Mouse (Mus musculus) neural tube, embryonic 13.5 days (tissue): ENCODE results near the gene Ppp1r37. TPM values are rescaled to one million over a fixed set of nuclear protein-coding genes. Genes with fewer than 3 reads are reported as not detected.
A peak's percentile ranks its signal among the peaks of the same experiment; 100 is the strongest.
"Not testable (repeated sequence)": the region's sequence is repeated elsewhere in the genome, so short reads cannot be mapped to it uniquely, and the experiment has no call there.

Source experiments
- ATAC-seq: fragments of 200-750 bp; cut with Nextera tagmentation; 2 replicates; pipeline ENCODE4 v1.8.0; 2017; ENCODE audit warnings: low read depth, mild to moderate bottlenecking, moderate TSS enrichment, moderate library complexity
- H3K27ac ChIP-seq: fragments of 300-500 bp; sonication (generic); replicated peaks from 2 replicates; pipeline ENCODE4 v1.5.1; 2015; ENCODE audit warnings: moderate library complexity, mild to moderate bottlenecking, inconsistent platforms
- H3K27me3 ChIP-seq: fragments of 300-500 bp; sonication (generic); 2 replicates; pipeline ENCODE4 v1.6.1; 2015; ENCODE audit warnings: mild to moderate bottlenecking, inconsistent platforms
- H3K36me3 ChIP-seq: fragments of 300-500 bp; sonication (generic); 2 replicates; pipeline ENCODE4 v1.6.1; 2015; ENCODE audit warnings: mild to moderate bottlenecking, inconsistent platforms
- H3K4me1 ChIP-seq: fragments of 300-500 bp; sonication (generic); replicated peaks from 2 replicates; pipeline ENCODE4 v1.6.1; 2015; ENCODE audit warnings: inconsistent platforms
- H3K4me2 ChIP-seq: fragments of 300-500 bp; sonication (generic); 2 replicates; pipeline ENCODE4 v1.6.1; 2015; ENCODE audit warnings: inconsistent platforms, mild to moderate bottlenecking, moderate library complexity
- H3K4me3 ChIP-seq: fragments of 300-500 bp; sonication (generic); 2 replicates; pipeline ENCODE4 v1.5.1; 2015; ENCODE audit warnings: mild to moderate bottlenecking, inconsistent platforms
- H3K9ac ChIP-seq: fragments of 300-500 bp; sonication (generic); 2 replicates; pipeline ENCODE4 v1.6.1; 2015; ENCODE audit warnings: moderate library complexity, mild to moderate bottlenecking, inconsistent platforms
- H3K9me3 ChIP-seq: fragments of 300-500 bp; sonication (generic); 2 replicates; pipeline ENCODE4 v1.6.1; 2016; ENCODE audit warnings: inconsistent platforms
- WGBS: fragments of 180-500 bp; shearing (Covaris S2); methylation state at CpG from one replicate; pipeline ENCODE4 v1.1.7; 2015; 5-methylcytosine and 5-hydroxymethylcytosine counted together
- polyA plus RNA-seq: library from polyadenylated mRNA; unstranded; fragments of >200 nt; fragmentation: Nextera tagmentation; extraction: Ambion mirVana; gene quantifications from 2 replicates; pipeline ENCODE4 v1.2.1, GENCODE M21; 2015

Gene Ppp1r37
- 32.7 and 36.5 TPM in 2 replicates for polyA plus RNA-seq

GRCm38 (mm10) chr7:19562643-19563410 is at the start of gene Ppp1r37:
Ppp1r37 (minus strand) TSS chr7:19563076.
- no peaks in the 10 kb centered on the region for H3K27me3 ChIP-seq
- H3K9me3 ChIP-seq: no peaks in the 10 kb centered on the region
- peak; percentile 45 for ATAC-seq
- H3K9ac ChIP-seq: peak within 1 kb of the TSS; percentile 90
- H3K4me1 ChIP-seq: peaks cover 48% of the 10 kb centered on the region
- peak within 1 kb of the TSS; percentile 82 for H3K4me3 ChIP-seq
- WGBS: 3% methylated on average over 19 of the region's 19 CpGs
- peaks cover 24% of the 10 kb centered on the region for H3K36me3 ChIP-seq
- peak within 1 kb of the TSS; percentile 90 for H3K27ac ChIP-seq
- peak within 1 kb of the TSS; percentile 100 for H3K4me2 ChIP-seq

GRCm38 (mm10) chr7:19610969-19611368 is 48.1 kb upstream of the Ppp1r37 start:
- Histone ChIP-seq H3K9ac (no peak overlapping the region), H3K27ac (no peak overlapping the region), H3K4me3 (no peak overlapping the region), H3K27me3 (no peaks in the 10 kb centered on the region), H3K4me2 (no peak overlapping the region), H3K36me3 (0 out of 2 replicates have a peak, but pooled peaks cover 3% of the 10 kb centered on the region), H3K9me3 (no peaks in the 10 kb centered on the region), H3K4me1 (no peaks in the 10 kb centered on the region)
- WGBS: 80% methylated on average over 5 of the region's 5 CpGs
- ATAC-seq: no peak

GRCm38 (mm10) chr7:19609641-19610332 is 46.9 kb upstream of the Ppp1r37 start:
- Histone ChIP-seq H3K9me3 (no peaks in the 10 kb centered on the region), H3K4me2 (no peak overlapping the region), H3K4me1 (no peaks in the 10 kb centered on the region), H3K9ac (no peak overlapping the region), H3K4me3 (no peak overlapping the region), H3K27me3 (no peaks in the 10 kb centered on the region), H3K36me3 (no peaks in the 10 kb centered on the region), H3K27ac (no peak overlapping the region)
- WGBS: 92% methylated on average over 12 of the region's 12 CpGs
- no peak for ATAC-seq

- Histone ChIP-seq H3K27ac (no peak overlapping the region), H3K9me3 (no peaks in the 10 kb centered on the region), H3K4me3 (no peak overlapping the region), H3K9ac (no peak overlapping the region), H3K4me1 (peaks cover 16% of the 10 kb centered on the region), H3K4me2 (no peak overlapping the region), H3K27me3 (no peaks in the 10 kb centered on the region), H3K36me3 (0 out of 2 replicates have a peak, but pooled peaks cover 6% of the 10 kb centered on the region)
- WGBS: 85% methylated on average over 5 of the region's 5 CpGs
- no peak for ATAC-seq
Observed at GRCm38 (mm10) chr7:19607291-19607690, 44.4 kb upstream of the Ppp1r37 start.

- Histone ChIP-seq H3K4me2 (peak overlapping the region; percentile 98), H3K4me1 (peaks cover 37% of the 10 kb centered on the region), H3K4me3 (peak overlapping the region; percentile 98), H3K36me3 (peaks cover 25% of the 10 kb centered on the region), H3K27ac (peak overlapping the region; percentile 82)
- 58% methylated on average over 10 of the region's 10 CpGs for WGBS
- not testable (repeated sequence) for H3K9ac ChIP-seq, H3K9me3 ChIP-seq, H3K27me3 ChIP-seq, ATAC-seq
Observed at GRCm38 (mm10) chr7:19604606-19605214, 41.8 kb upstream of the Ppp1r37 start.

- ATAC-seq: peak; percentile 88
- Histone ChIP-seq H3K27ac (peak within 1 kb of the TSS; percentile 82), H3K36me3 (peaks cover 32% of the 10 kb centered on the region), H3K4me3 (peak within 1 kb of the TSS; percentile 98), H3K27me3 (no peaks in the 10 kb centered on the region), H3K4me1 (peaks cover 42% of the 10 kb centered on the region), H3K4me2 (peak within 1 kb of the TSS; percentile 98), H3K9me3 (no peaks in the 10 kb centered on the region), H3K9ac (peak within 1 kb of the TSS; percentile 99)
- WGBS: 1% methylated on average over 57 of the region's 57 CpGs
Observed at GRCm38 (mm10) chr7:19603849-19604605, 41.2 kb upstream of the Ppp1r37 start, which contains the start of gene Clasrp. Clasrp (minus strand) TSS chr7:19604486.

- Histone ChIP-seq H3K27ac (no peak overlapping the region), H3K9ac (peak overlapping the region; percentile 99), H3K27me3 (no peaks in the 10 kb centered on the region), H3K9me3 (no peaks in the 10 kb centered on the region), H3K4me1 (peaks cover 49% of the 10 kb centered on the region), H3K4me3 (peak overlapping the region; percentile 98), H3K4me2 (peak overlapping the region; percentile 98), H3K36me3 (peaks cover 42% of the 10 kb centered on the region)
- 85% methylated on average over 12 of the region's 12 CpGs for WGBS
- no peak for ATAC-seq
Observed at GRCm38 (mm10) chr7:19603055-19603454, 40.2 kb upstream of the Ppp1r37 start.

- no peak overlapping the region for H3K4me3 ChIP-seq
- H3K4me1 ChIP-seq: peaks cover 50% of the 10 kb centered on the region
- peak; percentile 63 for ATAC-seq
- no peaks in the 10 kb centered on the region for H3K9me3 ChIP-seq
- H3K9ac ChIP-seq: no peak overlapping the region
- H3K4me2 ChIP-seq: no peak overlapping the region
- H3K36me3 ChIP-seq: peaks cover 62% of the 10 kb centered on the region
- 51% methylated on average over 5 of the region's 5 CpGs for WGBS
- peak overlapping the region; percentile 64 for H3K27ac ChIP-seq
- H3K27me3 ChIP-seq: no peaks in the 10 kb centered on the region
Observed at GRCm38 (mm10) chr7:19600562-19600961, 37.7 kb upstream of the Ppp1r37 start.

GRCm38 (mm10) chr7:19593061-19593730 is 30.3 kb upstream of the Ppp1r37 start:
- Histone ChIP-seq H3K9me3 (no peaks in the 10 kb centered on the region), H3K4me3 (no peak overlapping the region), H3K27me3 (no peaks in the 10 kb centered on the region), H3K27ac (no peak overlapping the region), H3K4me2 (no peak overlapping the region), H3K9ac (no peak overlapping the region; the same call in 1 of the 2 replicates), H3K36me3 (peaks cover 94% of the 10 kb centered on the region), H3K4me1 (0 out of 2 replicates have a peak, but pooled peaks cover 3% of the 10 kb centered on the region)
- no peak for ATAC-seq
- WGBS: 90% methylated on average over 10 of the region's 10 CpGs

GRCm38 (mm10) chr7:19589917-19590316 is 27.0 kb upstream of the Ppp1r37 start:
- peak; percentile 19; the same call in 1 of the 2 replicates for ATAC-seq
- WGBS: 64% methylated on average over 3 of the region's 3 CpGs
- no peak overlapping the region for H3K27ac ChIP-seq
- H3K4me1 ChIP-seq: no peaks in the 10 kb centered on the region
- H3K9me3 ChIP-seq: no peaks in the 10 kb centered on the region
- no peaks in the 10 kb centered on the region for H3K27me3 ChIP-seq
- H3K4me2 ChIP-seq: no peak overlapping the region
- H3K36me3 ChIP-seq: peaks cover 99% of the 10 kb centered on the region
- H3K4me3 ChIP-seq: no peak overlapping the region
- no peak overlapping the region for H3K9ac ChIP-seq

- H3K36me3 ChIP-seq: peaks cover 100% of the 10 kb centered on the region
- H3K9me3 ChIP-seq: no peaks in the 10 kb centered on the region
- H3K9ac ChIP-seq: no peak overlapping the region
- ATAC-seq: no peak
- H3K27ac ChIP-seq: no peak overlapping the region
- no peaks in the 10 kb centered on the region for H3K4me1 ChIP-seq
- no peak overlapping the region for H3K4me3 ChIP-seq
- WGBS: 59% methylated on average over 3 of the region's 3 CpGs
- no peaks in the 10 kb centered on the region for H3K27me3 ChIP-seq
- no peak overlapping the region for H3K4me2 ChIP-seq
Observed at GRCm38 (mm10) chr7:19589207-19589606, 26.3 kb upstream of the Ppp1r37 start.
